ENCODE assay signal across 10 mouse cellular contexts in the genomic region with DNA sequence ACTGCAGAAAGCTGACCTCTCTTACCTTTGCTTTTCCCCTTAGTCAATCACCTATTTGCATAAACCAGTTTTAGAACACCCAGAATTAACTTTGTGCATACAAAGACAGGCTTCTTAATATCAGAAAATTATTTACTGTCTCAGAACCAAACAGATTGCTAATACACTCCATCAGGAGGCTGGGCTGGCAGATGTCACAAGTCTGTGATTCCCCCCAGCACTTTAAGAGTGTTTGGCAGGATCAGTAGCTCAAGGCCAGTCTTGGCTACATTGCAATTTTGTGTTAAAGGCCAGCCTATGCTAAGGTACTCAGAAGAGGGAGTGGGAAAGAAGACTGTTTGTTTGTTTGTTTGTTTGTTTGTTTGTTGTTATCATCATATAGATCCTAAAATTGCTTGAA. TPM values are rescaled to one million over a fixed set of nuclear protein-coding genes. Genes with fewer than 3 reads are reported as not detected.
DNase-seq lines count a peak whose midpoint lies in the region; ATAC-seq and TF ChIP-seq lines count a peak whose summit lies in the region.
"Had no signal": no experiment of that assay in that cellular context is flagged by ENCODE, and none has a peak within 500 bp of the region (broad histone marks: within the 10 kb centered on the region; RNA-seq: fewer than 3 reads in every experiment).

No protein-coding gene starts in this region.

- DNase-seq in cerebellum, postnatal 10 days: peak; percentile 70 to 71
- no peak for DNase-seq in spleen, adult 2 months (ENCODE audit: low read depth in 1 of 2, low spot score in 2 of 2)
- DNase-seq in spleen, adult 18-20 months: no peak
- peak; percentile 25 for DNase-seq in splenic B cell, adult 2 months (ENCODE audit: low read depth, low spot score)
- no peak for DNase-seq in gastrocnemius, adult 8-10 months (ENCODE audit: low spot score in 2 of 2)
- DNase-seq: right cerebral cortex, adult 18-20 months had no signal

- no peaks in the 10 kb centered on the region for H3K9me3 ChIP-seq in kidney, embryonic 15.5 days (replicated peaks)
- H3K9me3 ChIP-seq in kidney, embryonic 14.5 days (ENCODE audit: control insufficient read depth, low read length): no peaks in the 10 kb centered on the region

- TF ChIP-seq POLR2A in spleen, adult 2 months (IDR thresholded peaks at IDR 0.05; ENCODE audit: low read depth, low read length): no peak

- no peak for ATAC-seq in cerebellum, adult (ENCODE audit: insufficient number of reproducible peaks, low FRiP score, low TSS enrichment)
- ATAC-seq in kidney, embryonic 15.5 days (replicated peaks; ENCODE audit: low FRiP score): no peak
- no peak for ATAC-seq in kidney, embryonic 14.5 days (ENCODE audit: low FRiP score, low TSS enrichment)
- ATAC-seq: intestine, embryonic 15.5 days had no signal

- peaks cover 13% of the 10 kb centered on the region; the same call in 1 of the 2 replicates for H3K4me1 ChIP-seq in kidney, embryonic 15.5 days
- peaks cover 9% of the 10 kb centered on the region; the same call in 1 of the 2 replicates for H3K4me1 ChIP-seq in kidney, embryonic 14.5 days (ENCODE audit: control insufficient read depth, insufficient read depth, low read length)
- H3K4me1 ChIP-seq in spleen, adult 2 months (ENCODE audit: control insufficient read depth, insufficient read depth, insufficient read length): peaks cover 4% of the 10 kb centered on the region
- H3K4me1 ChIP-seq: intestine, embryonic 15.5 days had no signal

- TF ChIP-seq CTCF in spleen, adult 2 months (IDR thresholded peaks at IDR 0.05; ENCODE audit: extremely low read depth, insufficient read depth, insufficient read length, insufficient replicate concordance): no peak

- H3K36me3 ChIP-seq in kidney, embryonic 15.5 days: peaks cover 5% of the 10 kb centered on the region; the same call in 1 of the 2 replicates
- no peaks in the 10 kb centered on the region for H3K36me3 ChIP-seq in kidney, embryonic 14.5 days (ENCODE audit: control insufficient read depth, insufficient read depth, low read length)
- no peaks in the 10 kb centered on the region for H3K36me3 ChIP-seq in spleen, adult 2 months (ENCODE audit: control insufficient read depth, insufficient read depth, low read length)
- H3K36me3 ChIP-seq in splenic B cell, adult 2 months (ENCODE audit: control insufficient read depth, insufficient read depth, low read length, poor library complexity, severe bottlenecking): no peaks in the 10 kb centered on the region
- H3K36me3 ChIP-seq: intestine, embryonic 15.5 days had no signal

- peak overlapping the region; percentile 0; the same call in 1 of the 2 replicates for H3K4me2 ChIP-seq in kidney, embryonic 15.5 days
- H3K4me2 ChIP-seq in kidney, embryonic 14.5 days (replicated peaks; ENCODE audit: low read depth, low read length): no peak overlapping the region

- H3K27ac ChIP-seq in kidney, embryonic 15.5 days: no peak overlapping the region
- H3K27ac ChIP-seq in kidney, embryonic 14.5 days (ENCODE audit: low read depth, low read length): no peak overlapping the region
- H3K27ac ChIP-seq in spleen, adult 2 months (ENCODE audit: insufficient read depth, low read length): 0 out of 2 replicates have a peak overlapping the region, but pooled peaks have one; percentile 14
- H3K27ac ChIP-seq: intestine, embryonic 15.5 days had no signal

- no peak overlapping the region for H3K4me3 ChIP-seq in kidney, embryonic 15.5 days (replicated peaks)
- H3K4me3 ChIP-seq in kidney, embryonic 14.5 days (ENCODE audit: low read length): no peak overlapping the region
- H3K4me3 ChIP-seq in spleen, adult 2 months (ENCODE audit: extremely low read depth, insufficient read depth, insufficient read length): no peak overlapping the region
- H3K4me3 ChIP-seq: intestine, embryonic 15.5 days had no signal

- no peak overlapping the region for H3K9ac ChIP-seq in kidney, embryonic 15.5 days
- H3K9ac ChIP-seq in kidney, embryonic 14.5 days (ENCODE audit: low read depth, low read length): no peak overlapping the region
- H3K9ac ChIP-seq: intestine, embryonic 15.5 days had no signal

- no peaks in the 10 kb centered on the region for H3K27me3 ChIP-seq in kidney, embryonic 15.5 days
- H3K27me3 ChIP-seq in kidney, embryonic 14.5 days (ENCODE audit: control insufficient read depth, insufficient read depth, low read length): no peaks in the 10 kb centered on the region
- peaks cover 2% of the 10 kb centered on the region; the same call in 1 of the 2 replicates for H3K27me3 ChIP-seq in spleen, adult 2 months (ENCODE audit: control insufficient read depth, insufficient read depth, low read length)
- H3K27me3 ChIP-seq in splenic B cell, adult 2 months (ENCODE audit: control insufficient read depth, insufficient read depth, low read length, poor library complexity, severe bottlenecking): no peaks in the 10 kb centered on the region
- H3K27me3 ChIP-seq: intestine, embryonic 15.5 days had no signal

RNA-seq across cellular contexts. Expression of a gene that starts 2.7 kb away (rescaled TPM):
- polyA plus RNA-seq in kidney, embryonic 15.5 days (2015; fragmentation: Nextera tagmentation; extraction: Ambion mirVana): 3.4 and 3.9 TPM in 2 replicates
- 6.5 and 7.7 TPM in 2 replicates for polyA plus RNA-seq in kidney, embryonic 14.5 days (2014; fragmentation: Nextera tagmentation; extraction: Ambion mirVana)
- 1.2 and 1.4 TPM in 2 replicates for polyA plus RNA-seq in spleen, adult 2 months (2012; rRNA removed)
- total RNA-seq in gastrocnemius, adult 8-10 months (2022): 10 to 100 TPM; 28.5 to 98.7 (median 37.1) TPM

RNA-seq across cellular contexts. Expression of a gene that starts 39.6 kb away (rescaled TPM):
- polyA plus RNA-seq in kidney, embryonic 15.5 days (2015; fragmentation: Nextera tagmentation; extraction: Ambion mirVana): 1.0 and 2.0 TPM in 2 replicates
- polyA plus RNA-seq in kidney, embryonic 14.5 days (2014; fragmentation: Nextera tagmentation; extraction: Ambion mirVana): 1.6 TPM in 2 replicates
- polyA plus RNA-seq in spleen, adult 2 months (2012; rRNA removed): 0.36 and 0.79 TPM in 2 replicates
- total RNA-seq in gastrocnemius, adult 8-10 months (2022): 10 to 100 TPM; 22.5 to 48.8 (median 36.7) TPM

Comparison
In these comparisons a context has a peak if more than half of its experiments do, and no peak if none do; other contexts are left out.
1. DNase-seq: peak in cerebellum, postnatal 10 days (2 of 2) and splenic B cell, adult 2 months (single experiment); none in spleen, adult 2 months (0 of 2), spleen, adult 18-20 months (0 of 2) and gastrocnemius, adult 8-10 months (0 of 2).